Mouse (Mus musculus): ENCODE measurements at regions not wholly inside any gene's neighbourhood (a gene's known extent, or its start where the extent isn't known, plus 50 kb on each side); places are given as distances from the start of the nearest gene placed in this dataset.

DNA sequence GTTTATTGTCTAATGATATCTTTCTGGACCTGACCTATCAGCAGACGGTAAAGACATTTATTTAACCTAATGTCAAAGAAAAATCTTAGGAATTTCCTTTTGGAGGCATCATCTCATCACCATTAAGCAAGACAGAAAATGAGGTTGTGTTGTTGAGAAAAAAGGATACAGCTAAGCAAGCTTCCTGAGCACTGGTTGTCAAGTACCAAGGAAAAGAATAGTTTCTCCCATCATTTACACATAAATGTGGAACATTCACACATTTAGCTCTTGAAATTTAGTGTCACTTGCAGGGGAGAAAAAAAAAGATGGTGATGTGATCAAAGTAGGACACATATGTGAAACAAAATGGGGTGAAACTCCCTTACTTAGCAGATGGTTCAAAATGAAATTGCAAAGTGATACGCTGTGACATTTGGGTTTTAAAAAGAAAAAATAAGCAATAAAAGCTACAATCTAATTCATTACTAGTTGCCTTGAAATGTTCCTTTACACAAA, 157.7 kb upstream of the 1700009N14Rik start:
- no peak for ATAC-seq (replicated peaks; ENCODE audit: extremely low read depth, insufficient read depth, low FRiP score)
- WGBS = 71% methylated on average over 2 of the region's 2 CpGs
- Histone ChIP-seq H3K36me3 (ENCODE audit: control insufficient read depth, insufficient read depth) (no peaks in the 10 kb centered on the region), H3K4me2 (ENCODE audit: low read depth, low read length) (no peak overlapping the region), H3K9me3 (replicated peaks; ENCODE audit: control insufficient read depth, low read length) (no peaks in the 10 kb centered on the region), H3K27ac (ENCODE audit: low read length) (no peak overlapping the region), H3K9ac (ENCODE audit: low read length) (no peak overlapping the region), H3K27me3 (ENCODE audit: control insufficient read depth, insufficient read depth, low read length) (no peaks in the 10 kb centered on the region), H3K4me1 (ENCODE audit: control insufficient read depth, insufficient read depth, low read length) (no peaks in the 10 kb centered on the region), H3K4me3 (ENCODE audit: low read length) (no peak overlapping the region)

DNA sequence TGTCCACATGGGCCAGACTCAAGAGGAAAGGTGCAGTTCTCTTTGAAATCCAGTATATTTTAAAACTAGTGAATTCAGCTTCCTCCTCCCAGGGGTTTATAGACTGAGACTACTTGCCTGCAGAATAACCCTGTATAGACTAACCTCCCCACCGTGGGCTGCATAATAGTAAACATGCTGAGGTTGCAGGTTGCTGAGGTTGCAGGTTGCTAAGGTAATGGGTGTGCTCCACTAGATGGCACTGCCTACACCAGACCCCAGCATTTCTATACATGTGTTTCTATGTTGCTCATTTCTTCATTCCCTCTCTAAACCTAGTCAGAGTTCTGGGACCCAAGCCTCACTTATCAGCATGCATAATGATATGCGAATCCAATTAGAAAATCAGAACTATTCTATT, 140.0 kb upstream of the 1700009N14Rik start:
- Histone ChIP-seq H3K4me1 (ENCODE audit: control insufficient read depth, insufficient read depth, low read length) (no peaks in the 10 kb centered on the region), H3K27ac (ENCODE audit: low read length) (no peak overlapping the region), H3K36me3 (ENCODE audit: control insufficient read depth, insufficient read depth) (no peaks in the 10 kb centered on the region), H3K9me3 (replicated peaks; ENCODE audit: control insufficient read depth, low read length) (no peaks in the 10 kb centered on the region), H3K4me2 (ENCODE audit: low read depth, low read length) (no peak overlapping the region), H3K9ac (ENCODE audit: low read length) (no peak overlapping the region), H3K27me3 (ENCODE audit: control insufficient read depth, insufficient read depth, low read length) (no peaks in the 10 kb centered on the region), H3K4me3 (ENCODE audit: low read length) (no peak overlapping the region)
- 38% methylated on average over 2 of the region's 2 CpGs for WGBS
- no peak for ATAC-seq (replicated peaks; ENCODE audit: extremely low read depth, insufficient read depth, low FRiP score)

DNA sequence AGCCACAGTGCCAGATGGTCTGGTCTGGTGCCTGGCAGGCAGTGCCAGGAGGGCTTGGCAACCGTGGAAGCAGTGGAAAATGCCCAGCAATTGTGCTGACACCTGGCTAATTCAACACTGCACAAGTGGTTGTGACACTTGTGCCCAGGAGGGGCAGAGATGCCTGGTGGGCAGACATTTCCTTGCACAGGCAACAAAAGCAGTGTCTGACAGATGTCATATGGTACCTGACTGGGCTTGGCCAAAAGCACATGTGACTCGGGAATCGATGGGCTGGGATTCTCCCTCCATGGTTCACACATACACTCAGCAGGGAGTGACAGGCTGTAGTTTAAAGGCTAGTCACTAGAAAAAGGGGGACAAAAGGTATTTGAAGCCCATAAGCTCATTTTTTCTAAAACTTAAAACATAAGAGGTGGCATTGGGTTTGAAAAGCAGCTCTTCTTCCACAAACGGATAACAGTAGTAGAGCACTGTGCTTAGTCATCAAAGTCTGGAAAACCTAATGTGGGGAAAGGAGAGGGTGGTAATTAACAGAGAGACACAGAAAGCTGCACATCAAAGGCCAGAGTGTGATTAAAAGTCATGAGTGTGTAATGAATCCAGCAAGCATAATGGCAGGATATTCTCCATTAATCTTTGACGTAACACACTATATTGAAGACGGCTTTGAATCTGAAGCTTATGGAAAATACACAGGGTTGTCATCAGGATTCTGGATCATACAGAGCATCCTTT, 105.5 kb upstream of the 1700009N14Rik start:
- no peaks in the 10 kb centered on the region for H3K27me3 ChIP-seq (ENCODE audit: control insufficient read depth, insufficient read depth, low read length)
- H3K4me2 ChIP-seq (ENCODE audit: low read depth, low read length) = no peak overlapping the region
- H3K27ac ChIP-seq (ENCODE audit: low read length) = no peak overlapping the region
- no peak for ATAC-seq (replicated peaks; ENCODE audit: extremely low read depth, insufficient read depth, low FRiP score)
- H3K9ac ChIP-seq (ENCODE audit: low read length) = no peak overlapping the region
- no peak overlapping the region for H3K4me3 ChIP-seq (ENCODE audit: low read length)
- H3K36me3 ChIP-seq (ENCODE audit: control insufficient read depth, insufficient read depth) = no peaks in the 10 kb centered on the region
- no peaks in the 10 kb centered on the region for H3K9me3 ChIP-seq (replicated peaks; ENCODE audit: control insufficient read depth, low read length)
- 78% methylated on average over 6 of the region's 6 CpGs for WGBS
- H3K4me1 ChIP-seq (ENCODE audit: control insufficient read depth, insufficient read depth, low read length) = no peaks in the 10 kb centered on the region

DNA sequence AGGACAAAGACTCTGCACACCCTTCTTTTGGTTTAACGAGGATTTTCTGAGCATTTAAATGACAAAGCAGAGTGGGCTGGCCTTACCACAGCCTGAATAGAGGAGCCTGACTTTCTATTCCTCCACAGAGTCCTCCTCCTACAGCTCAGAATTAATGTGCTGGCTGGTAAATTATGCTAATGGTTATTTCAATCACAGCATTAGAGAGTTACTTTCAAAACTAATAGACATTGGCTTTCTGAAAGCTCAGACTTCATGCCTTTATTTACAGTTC, 105.0 kb upstream of the 1700009N14Rik start:
- Histone ChIP-seq H3K4me2 (ENCODE audit: low read depth, low read length) (no peak overlapping the region), H3K9ac (ENCODE audit: low read length) (no peak overlapping the region), H3K27ac (ENCODE audit: low read length) (no peak overlapping the region), H3K9me3 (replicated peaks; ENCODE audit: control insufficient read depth, low read length) (no peaks in the 10 kb centered on the region), H3K4me1 (ENCODE audit: control insufficient read depth, insufficient read depth, low read length) (no peaks in the 10 kb centered on the region), H3K36me3 (ENCODE audit: control insufficient read depth, insufficient read depth) (no peaks in the 10 kb centered on the region), H3K4me3 (ENCODE audit: low read length) (no peak overlapping the region), H3K27me3 (ENCODE audit: control insufficient read depth, insufficient read depth, low read length) (no peaks in the 10 kb centered on the region)
- no peak for ATAC-seq (replicated peaks; ENCODE audit: extremely low read depth, insufficient read depth, low FRiP score)
- WGBS = 47% methylated on average over 1 of the region's 1 CpGs

DNA sequence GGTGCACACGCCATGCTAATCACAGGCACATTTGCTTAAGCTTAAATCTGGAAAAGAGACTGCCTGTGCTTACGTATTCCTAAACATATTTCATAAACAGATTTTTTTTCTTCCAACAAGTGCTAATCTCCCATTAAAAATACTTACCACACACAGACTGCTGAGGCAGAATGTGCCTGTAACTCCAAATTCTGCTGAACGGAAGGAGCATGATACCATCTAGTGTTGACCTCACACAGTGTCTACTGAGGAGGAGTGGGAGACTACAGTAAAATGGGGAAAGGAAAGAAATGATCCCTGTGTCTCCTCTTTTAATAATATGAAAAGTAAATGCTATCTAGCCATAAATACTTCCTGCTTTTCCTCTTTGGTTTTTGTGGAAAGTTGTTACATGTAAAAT, 81.9 kb upstream of the 1700009N14Rik start:
- no peak overlapping the region for H3K9ac ChIP-seq (ENCODE audit: low read length)
- 81% methylated on average over 3 of the region's 3 CpGs for WGBS
- H3K9me3 ChIP-seq (replicated peaks; ENCODE audit: control insufficient read depth, low read length) = no peaks in the 10 kb centered on the region
- H3K36me3 ChIP-seq (ENCODE audit: control insufficient read depth, insufficient read depth) = no peaks in the 10 kb centered on the region
- H3K4me3 ChIP-seq (ENCODE audit: low read length) = no peak overlapping the region
- no peak overlapping the region for H3K27ac ChIP-seq (ENCODE audit: low read length)
- ATAC-seq (replicated peaks; ENCODE audit: extremely low read depth, insufficient read depth, low FRiP score) = no peak
- no peaks in the 10 kb centered on the region for H3K4me1 ChIP-seq (ENCODE audit: control insufficient read depth, insufficient read depth, low read length)
- H3K4me2 ChIP-seq (ENCODE audit: low read depth, low read length) = no peak overlapping the region
- no peaks in the 10 kb centered on the region; the same call in 1 of the 2 replicates for H3K27me3 ChIP-seq (ENCODE audit: control insufficient read depth, insufficient read depth, low read length)

DNA sequence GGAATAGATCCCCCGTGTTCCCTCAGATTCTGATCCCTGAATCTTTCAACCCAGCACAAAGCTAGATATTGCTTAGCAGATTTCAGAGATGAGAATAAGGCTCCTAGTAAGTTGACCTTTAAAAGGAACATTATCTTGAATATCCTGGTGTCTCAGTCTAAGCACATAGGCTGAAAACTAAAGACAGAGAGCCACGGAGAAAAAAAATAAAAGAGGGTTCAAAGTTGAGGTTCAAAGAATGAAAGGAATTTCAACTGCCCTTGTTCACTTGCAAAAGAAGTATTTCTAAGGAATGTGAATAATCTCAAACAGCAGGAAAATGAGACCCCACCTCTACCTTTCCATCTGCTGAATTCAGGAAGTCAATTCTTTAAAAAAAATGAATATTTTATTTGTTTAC, 69.3 kb upstream of the 1700009N14Rik start:
- Histone ChIP-seq H3K4me2 (ENCODE audit: low read depth, low read length) (no peak overlapping the region), H3K4me3 (ENCODE audit: low read length) (no peak overlapping the region), H3K9ac (ENCODE audit: low read length) (no peak overlapping the region), H3K9me3 (replicated peaks; ENCODE audit: control insufficient read depth, low read length) (no peaks in the 10 kb centered on the region), H3K27ac (ENCODE audit: low read length) (no peak overlapping the region), H3K36me3 (ENCODE audit: control insufficient read depth, insufficient read depth) (no peaks in the 10 kb centered on the region), H3K4me1 (ENCODE audit: control insufficient read depth, insufficient read depth, low read length) (no peaks in the 10 kb centered on the region), H3K27me3 (ENCODE audit: control insufficient read depth, insufficient read depth, low read length) (no peaks in the 10 kb centered on the region)
- 56% methylated on average over 2 of the region's 2 CpGs for WGBS
- no peak for ATAC-seq (replicated peaks; ENCODE audit: extremely low read depth, insufficient read depth, low FRiP score)

DNA sequence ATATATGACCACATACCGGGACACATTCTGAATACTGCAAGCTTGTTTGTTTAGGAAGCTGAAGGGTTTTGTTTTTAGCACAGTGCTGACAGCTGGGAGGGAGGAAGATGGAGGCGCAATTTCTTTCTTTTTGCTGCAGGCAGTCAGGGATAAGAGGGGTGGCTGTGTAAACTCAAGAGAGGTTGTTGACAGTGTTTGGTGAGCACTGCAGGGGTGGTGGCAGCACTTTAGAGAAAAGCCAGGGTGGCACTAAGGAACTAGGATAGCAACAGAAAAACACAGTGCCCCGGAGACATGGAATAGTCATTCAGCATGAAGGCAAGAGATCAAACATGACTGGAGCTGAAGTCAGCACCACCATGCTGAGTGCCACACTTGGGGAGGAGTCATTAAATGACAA, 51.9 kb upstream of the 1700009N14Rik start:
- Histone ChIP-seq H3K4me2 (ENCODE audit: low read depth, low read length) (no peak overlapping the region), H3K4me1 (ENCODE audit: control insufficient read depth, insufficient read depth, low read length) (peaks cover 3% of the 10 kb centered on the region; the same call in 1 of the 2 replicates), H3K9ac (ENCODE audit: low read length) (no peak overlapping the region), H3K36me3 (ENCODE audit: control insufficient read depth, insufficient read depth) (no peaks in the 10 kb centered on the region), H3K27ac (ENCODE audit: low read length) (no peak overlapping the region), H3K4me3 (ENCODE audit: low read length) (no peak overlapping the region), H3K27me3 (ENCODE audit: control insufficient read depth, insufficient read depth, low read length) (no peaks in the 10 kb centered on the region), H3K9me3 (replicated peaks; ENCODE audit: control insufficient read depth, low read length) (peaks cover 10% of the 10 kb centered on the region)
- ATAC-seq (replicated peaks; ENCODE audit: extremely low read depth, insufficient read depth, low FRiP score) = peak; percentile 91
- 10% methylated on average over 3 of the region's 3 CpGs for WGBS
